Mouse (Mus musculus): ENCODE results near the gene Mob2.
A peak's percentile ranks its signal among the peaks of the same experiment; 100 is the strongest.

Gene Mob2

GRCm38 (mm10) chr7:142079365-142079764 is 18.5 kb upstream of the Mob2 start:
- peak in 1 of 2 experiments; percentile 65 for DNase-seq (ENCODE audit: low spot score in 2 of 2)

- DNase-seq (ENCODE audit: low spot score in 2 of 2), result peak in 1 of 2 experiments; percentile 52
These were observed 16.3 kb upstream of the Mob2 start for GRCm38 (mm10) chr7:142077138-142077537.

GRCm38 (mm10) chr7:142074146-142074886 is 13.5 kb upstream of the Mob2 start:
- no peak for DNase-seq (ENCODE audit: low spot score in 2 of 2)

GRCm38 (mm10) chr7:142071717-142072116 is 10.9 kb upstream of the Mob2 start:
- DNase-seq (ENCODE audit: low spot score in 2 of 2), result no peak

GRCm38 (mm10) chr7:142071212-142071578 is 10.3 kb upstream of the Mob2 start:
- no peak for DNase-seq (ENCODE audit: low spot score in 2 of 2)

- peak; percentile 78 to 91 for DNase-seq (ENCODE audit: low spot score in 2 of 2)
These were observed 9.8 kb upstream of the Mob2 start for GRCm38 (mm10) chr7:142070458-142071211.

- DNase-seq (ENCODE audit: low spot score in 2 of 2), result no peak
These were observed 7.6 kb upstream of the Mob2 start for GRCm38 (mm10) chr7:142068429-142068828.

GRCm38 (mm10) chr7:142060185-142060930 is 507 bp downstream of the Mob2 start:
- DNase-seq (ENCODE audit: low spot score in 2 of 2), result peak; percentile 31 to 75

- peak in 1 of 2 experiments; percentile 30 for DNase-seq (ENCODE audit: low spot score in 2 of 2)
These were observed 1.8 kb downstream of the Mob2 start for GRCm38 (mm10) chr7:142059024-142059423.

GRCm38 (mm10) chr7:142057121-142057520 is 3.7 kb downstream of the Mob2 start:
- no peak for DNase-seq (ENCODE audit: low spot score in 2 of 2)

GRCm38 (mm10) chr7:142056601-142057061 is 4.2 kb downstream of the Mob2 start:
- DNase-seq (ENCODE audit: low spot score in 2 of 2), result no peak

- no peak for DNase-seq (ENCODE audit: low spot score in 2 of 2)
These were observed 5.4 kb downstream of the Mob2 start for GRCm38 (mm10) chr7:142055431-142055830.

GRCm38 (mm10) chr7:142050536-142050935 is 10.3 kb downstream of the Mob2 start:
- no peak for DNase-seq (ENCODE audit: low spot score in 2 of 2)

- no peak for DNase-seq (ENCODE audit: low spot score in 2 of 2)
These were observed 14.9 kb downstream of the Mob2 start for GRCm38 (mm10) chr7:142045932-142046331.

GRCm38 (mm10) chr7:142045344-142045743 is 15.5 kb downstream of the Mob2 start:
- no peak for DNase-seq (ENCODE audit: low spot score in 2 of 2)

GRCm38 (mm10) chr7:142040756-142041155 is 20.1 kb downstream of the Mob2 start:
- DNase-seq (ENCODE audit: low spot score in 2 of 2), result no peak

GRCm38 (mm10) chr7:142037553-142038170 is 23.2 kb downstream of the Mob2 start:
- DNase-seq (ENCODE audit: low spot score in 2 of 2), result peak; percentile 54 to 78

GRCm38 (mm10) chr7:142035048-142035811 is 25.6 kb downstream of the Mob2 start:
- DNase-seq (ENCODE audit: low spot score in 2 of 2), result no peak

- no peak for DNase-seq (ENCODE audit: low spot score in 2 of 2)
These were observed 26.7 kb downstream of the Mob2 start for GRCm38 (mm10) chr7:142034198-142034597.

GRCm38 (mm10) chr7:142030073-142030472 is 30.8 kb downstream of the Mob2 start:
- no peak for DNase-seq (ENCODE audit: low spot score in 2 of 2)

- DNase-seq (ENCODE audit: low spot score in 2 of 2), result peak in 1 of 2 experiments; percentile 26
These were observed 34.9 kb downstream of the Mob2 start for GRCm38 (mm10) chr7:142025926-142026325.
